Mouse (Mus musculus): Measurements from ENCODE around the gene H2-Oa. TPM values are rescaled to one million over a fixed set of nuclear protein-coding genes. Genes with fewer than 3 reads are reported as not detected.
A peak's percentile ranks its signal among the peaks of the same experiment; 100 is the strongest.

Gene H2-Oa
- polyA plus RNA-seq, 1 experiment = 0.04 TPM

DNA sequence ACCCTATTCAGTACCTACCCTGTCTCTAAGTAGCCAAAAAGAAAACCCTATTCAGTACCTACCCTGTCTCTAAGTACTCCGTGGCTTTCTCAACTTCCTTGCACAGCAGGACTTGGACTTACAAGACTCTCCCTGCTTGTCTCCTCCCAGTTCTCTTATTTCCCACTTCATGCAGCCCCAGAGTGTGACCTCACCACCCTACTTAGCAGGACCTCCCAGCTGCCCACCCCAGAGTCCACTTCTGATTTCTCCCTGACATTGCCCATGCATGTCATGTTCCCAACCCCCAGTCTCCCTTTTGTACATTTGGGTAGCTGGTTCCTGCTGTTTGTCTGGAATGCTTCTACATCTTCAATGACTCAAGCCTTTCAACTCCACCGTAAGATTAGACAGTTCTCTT is 31.4 kb downstream of the H2-Oa start:
- peak overlapping the region; percentile 100 for H3K4me3 ChIP-seq (replicated peaks)
- H3K36me3 ChIP-seq (ENCODE audit: control insufficient read depth) = peaks cover 11% of the 10 kb centered on the region
- no peaks in the 10 kb centered on the region for H3K9me3 ChIP-seq (ENCODE audit: control insufficient read depth, low read length)
- peaks cover 7% of the 10 kb centered on the region for H3K27me3 ChIP-seq (ENCODE audit: control insufficient read depth)
- no peak for TF ChIP-seq GATA1 (IDR thresholded peaks at IDR 0.05; ENCODE audit: low read length)
- H3K4me1 ChIP-seq (ENCODE audit: control insufficient read depth) = peaks cover 73% of the 10 kb centered on the region

DNA sequence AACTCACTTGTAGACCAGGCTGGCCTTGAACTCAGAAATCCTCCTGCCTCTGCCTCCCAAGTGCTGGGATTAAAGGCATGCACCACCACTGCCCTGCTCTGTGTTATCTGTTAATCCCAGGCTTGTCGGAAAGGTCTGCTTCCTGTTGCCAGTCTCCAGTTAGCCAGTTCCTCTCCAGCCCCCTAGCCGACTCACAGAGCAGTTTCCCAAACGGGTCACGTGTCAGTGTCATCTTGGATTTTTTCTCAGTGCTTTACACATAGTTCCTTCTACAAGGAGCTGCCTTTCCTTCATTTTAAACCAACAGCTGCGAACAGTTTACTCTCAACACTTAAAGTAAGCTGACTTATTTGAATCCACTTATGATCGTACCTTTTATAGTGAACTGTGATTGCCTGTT is 32.5 kb downstream of the H2-Oa start:
- Histone ChIP-seq H3K4me1 (ENCODE audit: control insufficient read depth) (peaks cover 70% of the 10 kb centered on the region), H3K4me3 (replicated peaks) (no peak overlapping the region), H3K36me3 (ENCODE audit: control insufficient read depth) (peaks cover 7% of the 10 kb centered on the region), H3K9me3 (ENCODE audit: control insufficient read depth, low read length) (no peaks in the 10 kb centered on the region), H3K27me3 (ENCODE audit: control insufficient read depth) (peaks cover 18% of the 10 kb centered on the region)
- no peak for TF ChIP-seq TAL1 (IDR thresholded peaks at IDR 0.05; ENCODE audit: low read length)
- TF ChIP-seq GATA1 (IDR thresholded peaks at IDR 0.05; ENCODE audit: low read length) = no peak

DNA sequence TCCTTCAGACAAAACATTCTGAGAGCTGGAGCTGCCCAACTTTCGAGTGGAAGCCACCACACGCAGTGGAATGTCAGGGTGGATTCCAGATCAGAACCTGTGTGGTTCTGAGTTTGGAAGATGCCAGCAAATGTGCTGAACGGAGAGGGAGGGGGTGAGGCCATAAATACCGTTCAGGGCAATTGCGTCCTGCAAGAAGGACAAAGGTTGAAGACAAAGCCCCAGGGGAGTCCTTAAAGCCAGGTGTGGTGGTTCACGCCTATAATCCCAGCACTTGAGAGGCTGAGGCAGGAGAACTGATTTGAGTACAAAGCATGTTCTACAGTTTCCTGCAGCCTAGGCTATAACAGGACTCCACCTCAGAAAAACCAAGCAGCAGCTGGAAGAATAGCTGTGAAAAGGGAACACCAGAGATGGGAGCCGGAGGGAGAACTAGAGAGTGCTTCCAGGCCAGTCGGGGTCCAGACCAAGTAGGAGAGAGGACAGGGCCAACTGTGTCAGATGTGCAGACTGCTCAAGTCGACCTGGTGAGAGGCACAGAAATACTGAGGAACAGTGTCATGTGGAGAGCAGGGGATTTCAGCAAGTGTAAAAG is 34.8 kb downstream of the H2-Oa start:
- peaks cover 47% of the 10 kb centered on the region for H3K4me1 ChIP-seq (ENCODE audit: control insufficient read depth)
- H3K27me3 ChIP-seq (ENCODE audit: control insufficient read depth) = peaks cover 31% of the 10 kb centered on the region
- H3K36me3 ChIP-seq (ENCODE audit: control insufficient read depth) = peaks cover 7% of the 10 kb centered on the region
- TF ChIP-seq TAL1 (IDR thresholded peaks at IDR 0.05; ENCODE audit: low read length) (no peak), GATA1 (IDR thresholded peaks at IDR 0.05; ENCODE audit: low read length) (no peak)
- H3K4me3 ChIP-seq (replicated peaks) = no peak overlapping the region
- no peaks in the 10 kb centered on the region for H3K9me3 ChIP-seq (ENCODE audit: control insufficient read depth, low read length)

DNA sequence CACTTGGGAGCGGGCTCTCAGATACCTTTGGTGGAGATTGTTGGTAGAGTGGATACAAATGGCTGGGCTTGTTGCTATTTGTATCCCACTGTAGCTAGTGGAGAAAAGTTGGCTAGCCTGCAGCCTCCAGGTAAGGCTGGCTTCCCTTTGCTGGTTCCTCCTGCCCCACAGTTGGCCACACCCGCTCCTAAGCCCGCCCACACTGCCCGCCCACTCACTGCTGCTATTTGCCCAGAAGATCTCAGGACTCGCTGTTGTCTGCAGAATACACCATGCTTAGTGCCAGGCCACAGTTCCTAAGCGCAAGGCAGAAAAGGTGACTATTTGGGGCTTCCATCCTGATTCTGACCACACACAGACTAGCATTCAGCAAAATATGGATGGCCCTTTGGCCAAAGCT is 35.3 kb downstream of the H2-Oa start:
- TF ChIP-seq TAL1 (IDR thresholded peaks at IDR 0.05; ENCODE audit: low read length) (no peak), GATA1 (IDR thresholded peaks at IDR 0.05; ENCODE audit: low read length) (no peak)
- H3K36me3 ChIP-seq (ENCODE audit: control insufficient read depth) = peaks cover 7% of the 10 kb centered on the region
- H3K27me3 ChIP-seq (ENCODE audit: control insufficient read depth) = peaks cover 31% of the 10 kb centered on the region
- no peaks in the 10 kb centered on the region for H3K9me3 ChIP-seq (ENCODE audit: control insufficient read depth, low read length)
- H3K4me1 ChIP-seq (ENCODE audit: control insufficient read depth) = peaks cover 42% of the 10 kb centered on the region
- H3K4me3 ChIP-seq (replicated peaks) = no peak overlapping the region

DNA sequence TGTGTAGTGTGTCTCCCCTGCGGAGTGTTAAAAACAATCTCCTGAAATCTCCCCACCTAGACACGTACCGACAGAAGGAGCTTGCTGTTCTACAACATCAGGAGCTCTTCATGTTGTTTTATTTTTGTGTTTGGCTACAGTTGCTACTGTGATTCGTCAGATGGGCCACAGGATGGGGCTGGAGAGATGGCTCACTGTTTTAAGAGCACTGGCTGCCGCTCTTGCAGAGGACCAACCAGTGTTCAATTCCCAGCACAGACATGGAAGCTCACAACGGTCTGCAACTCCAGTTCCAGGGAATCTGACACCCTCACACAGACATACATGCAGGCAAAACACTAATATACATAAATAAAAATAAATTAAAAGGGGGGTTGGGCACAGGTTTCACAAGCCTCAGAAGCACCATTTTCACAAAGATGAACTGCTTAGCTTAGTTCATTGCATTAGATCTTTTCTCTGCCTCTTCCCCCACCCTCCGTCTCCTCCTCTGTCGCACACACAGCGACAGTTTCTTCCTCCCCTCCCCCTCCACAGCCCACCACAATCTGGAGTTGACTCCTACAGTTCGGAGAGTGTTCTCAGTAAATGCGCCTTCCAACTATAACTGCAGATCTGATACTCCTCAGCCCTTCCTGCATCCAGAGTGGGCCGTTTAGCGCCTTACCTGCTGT is 36.3 kb downstream of the H2-Oa start:
- H3K9me3 ChIP-seq (ENCODE audit: control insufficient read depth, low read length) = no peaks in the 10 kb centered on the region
- H3K36me3 ChIP-seq (ENCODE audit: control insufficient read depth) = peaks cover 7% of the 10 kb centered on the region
- peaks cover 33% of the 10 kb centered on the region for H3K4me1 ChIP-seq (ENCODE audit: control insufficient read depth)
- no peak for TF ChIP-seq GATA1 (IDR thresholded peaks at IDR 0.05; ENCODE audit: low read length)
- TF ChIP-seq TAL1 (IDR thresholded peaks at IDR 0.05; ENCODE audit: low read length) = no peak
- no peak overlapping the region for H3K4me3 ChIP-seq (replicated peaks)
- H3K27me3 ChIP-seq (ENCODE audit: control insufficient read depth) = peaks cover 31% of the 10 kb centered on the region

DNA sequence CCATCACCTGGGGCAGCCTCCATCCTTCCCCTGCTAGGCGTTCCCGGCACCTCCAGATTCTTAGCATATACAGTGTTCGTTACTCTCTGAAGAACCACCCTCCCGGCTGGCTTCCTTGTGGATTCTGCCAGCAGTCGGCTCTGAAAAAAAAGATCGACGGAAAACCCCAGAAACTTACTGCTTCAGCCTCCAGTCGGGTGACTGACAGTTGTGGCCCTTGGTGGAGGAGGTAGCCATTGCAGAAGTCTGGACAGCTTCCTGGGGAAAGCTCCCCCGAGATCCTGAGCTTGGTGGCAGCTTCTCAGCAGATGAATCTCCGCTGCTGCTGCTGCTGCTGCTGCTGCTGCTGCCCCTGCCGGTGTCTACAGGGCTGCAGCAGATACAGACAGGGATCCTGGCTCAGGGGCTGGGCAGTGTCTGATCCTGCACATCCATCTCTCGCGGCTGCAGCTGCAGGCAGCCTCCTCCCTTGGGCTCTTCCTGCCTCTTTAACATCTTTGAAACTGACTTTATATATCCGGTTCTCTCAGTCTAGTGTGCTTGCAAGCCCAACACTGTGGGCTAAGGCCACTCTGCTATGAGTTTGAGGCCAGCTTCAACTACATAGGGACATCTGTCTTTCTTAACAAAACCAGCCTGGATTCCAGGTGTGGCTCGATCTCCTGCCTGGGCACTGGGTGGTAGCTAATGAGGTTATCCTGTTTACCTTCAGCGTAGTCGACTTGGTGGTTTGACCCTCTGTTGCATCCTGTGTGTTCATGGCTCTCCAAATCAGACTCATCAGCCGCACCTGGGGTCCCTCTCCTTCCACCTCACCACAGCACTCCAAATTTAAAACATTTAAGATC is 37.0 kb downstream of the H2-Oa start:
- Histone ChIP-seq H3K27me3 (ENCODE audit: control insufficient read depth) (peaks cover 31% of the 10 kb centered on the region), H3K4me1 (ENCODE audit: control insufficient read depth) (peaks cover 25% of the 10 kb centered on the region), H3K9me3 (ENCODE audit: control insufficient read depth, low read length) (no peaks in the 10 kb centered on the region), H3K4me3 (replicated peaks) (no peak overlapping the region), H3K36me3 (ENCODE audit: control insufficient read depth) (peaks cover 4% of the 10 kb centered on the region; the same call in 1 of the 2 replicates)
- TF ChIP-seq TAL1 (IDR thresholded peaks at IDR 0.05; ENCODE audit: low read length) = no peak
- no peak for TF ChIP-seq GATA1 (IDR thresholded peaks at IDR 0.05; ENCODE audit: low read length)

DNA sequence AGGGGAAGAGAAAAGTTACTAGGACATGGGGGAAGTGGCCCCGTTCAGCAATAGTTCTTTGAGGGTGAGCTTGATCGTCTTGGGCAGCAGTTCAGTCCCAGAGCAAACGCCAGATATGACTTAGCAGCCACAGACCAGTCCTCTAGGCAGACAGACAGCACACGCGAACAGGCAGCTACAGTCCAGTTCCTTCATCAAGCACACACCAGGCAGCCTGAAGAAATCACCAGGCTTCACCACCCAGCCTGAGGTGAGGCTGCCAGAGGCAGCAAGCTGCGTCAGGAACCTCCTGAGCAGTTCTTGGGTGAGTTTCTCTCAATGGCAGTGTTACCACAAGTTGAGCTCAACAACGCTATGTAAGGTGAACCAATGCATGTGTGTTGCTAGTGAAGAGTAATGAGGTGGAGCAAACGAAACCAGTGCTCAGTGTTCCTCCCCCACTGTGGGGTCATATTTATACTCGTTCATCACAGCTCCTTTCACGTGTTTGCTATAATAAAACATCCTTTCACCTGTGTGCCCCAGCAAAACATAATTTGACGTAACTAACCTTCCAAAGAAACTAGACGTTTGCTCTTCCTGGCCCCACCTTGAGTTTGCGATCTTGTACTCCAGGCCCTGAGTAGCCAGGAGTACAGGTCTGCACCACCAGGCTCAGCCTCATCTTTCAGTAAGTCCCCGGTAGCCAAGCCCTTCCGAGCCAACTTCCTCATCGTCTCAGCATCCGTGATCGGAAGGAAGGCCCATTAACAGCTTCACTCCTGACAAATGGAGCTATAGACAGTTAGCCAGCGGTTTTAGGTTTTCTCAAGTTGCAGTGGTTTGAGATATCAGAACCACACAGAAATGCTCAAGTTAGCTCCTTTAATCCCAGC is 38.2 kb downstream of the H2-Oa start:
- no peak for TF ChIP-seq TAL1 (IDR thresholded peaks at IDR 0.05; ENCODE audit: low read length)
- no peak for TF ChIP-seq GATA1 (IDR thresholded peaks at IDR 0.05; ENCODE audit: low read length)
- H3K9me3 ChIP-seq (ENCODE audit: control insufficient read depth, low read length) = no peaks in the 10 kb centered on the region
- peaks cover 19% of the 10 kb centered on the region for H3K4me1 ChIP-seq (ENCODE audit: control insufficient read depth)
- no peak overlapping the region for H3K4me3 ChIP-seq (replicated peaks)
- peaks cover 4% of the 10 kb centered on the region; the same call in 1 of the 2 replicates for H3K36me3 ChIP-seq (ENCODE audit: control insufficient read depth)
- peaks cover 33% of the 10 kb centered on the region for H3K27me3 ChIP-seq (ENCODE audit: control insufficient read depth)

DNA sequence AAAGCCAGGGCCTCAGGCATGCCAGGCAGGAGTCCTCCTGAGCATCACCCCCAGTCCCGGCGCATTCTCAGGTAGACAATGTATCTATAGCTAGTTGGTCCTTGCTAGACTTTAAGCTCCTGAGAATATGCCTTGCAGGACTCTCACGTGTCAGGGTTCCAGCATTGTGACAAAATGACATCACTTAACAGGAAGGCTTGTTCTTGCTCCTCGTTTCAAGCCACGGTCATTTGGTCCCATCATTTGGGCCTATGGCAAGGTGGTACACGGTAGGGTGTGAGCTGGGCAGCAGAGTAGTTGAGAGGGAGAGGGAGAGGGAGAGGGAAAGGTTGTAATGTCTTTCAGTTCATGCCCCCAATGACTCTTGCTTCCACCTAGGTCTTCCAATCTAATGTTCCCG is 39.8 kb downstream of the H2-Oa start:
- H3K9me3 ChIP-seq (ENCODE audit: control insufficient read depth, low read length) = no peaks in the 10 kb centered on the region
- peaks cover 38% of the 10 kb centered on the region for H3K27me3 ChIP-seq (ENCODE audit: control insufficient read depth)
- no peak overlapping the region for H3K4me3 ChIP-seq (replicated peaks)
- peaks cover 20% of the 10 kb centered on the region for H3K4me1 ChIP-seq (ENCODE audit: control insufficient read depth)
- H3K36me3 ChIP-seq (ENCODE audit: control insufficient read depth) = no peaks in the 10 kb centered on the region; the same call in 1 of the 2 replicates
- TF ChIP-seq GATA1 (IDR thresholded peaks at IDR 0.05; ENCODE audit: low read length) = no peak
- TF ChIP-seq TAL1 (IDR thresholded peaks at IDR 0.05; ENCODE audit: low read length) = no peak
